21 mouse cellular contexts compared by ENCODE assay signal in genomic region chr13:115206723-115207122, GRCm38 (mm10).
"Had no signal": no experiment of that assay in that cellular context is flagged by ENCODE, and none has a peak within 500 bp of the region (broad histone marks: within the 10 kb centered on the region; RNA-seq: fewer than 3 reads in every experiment).

No protein-coding gene starts in this region.

- DNase-seq: gastrocnemius, adult 2 months; gastrocnemius, postnatal 14 days; gastrocnemius, postnatal 36 days; heart, adult 11 months; heart, adult 2 months; heart, postnatal 14 days; heart, postnatal 36 days; kidney, adult 11 months; kidney, postnatal 14 days; layer of hippocampus, adult 9-11 months; liver; liver, embryonic 13.5 days had no signal

- ATAC-seq: hindbrain, postnatal 0 days; intestine, embryonic 16.5 days had no signal

- H3K27me3 ChIP-seq: heart, embryonic 13.5 days; heart, embryonic 15.5 days; hindbrain, embryonic 13.5 days; hindbrain, embryonic 15.5 days; kidney, embryonic 15.5 days; limb, embryonic 12.5 days; liver, embryonic 13.5 days; liver, embryonic 15.5 days had no signal
